Mouse (Mus musculus): ENCODE results near the gene Ppp1r12b. TPM values are rescaled to one million over a fixed set of nuclear protein-coding genes. Genes with fewer than 3 reads are reported as not detected.

The Ppp1r12b gene
- total RNA-seq, 2 experiments from 2014 or later, result 3.7 to 4.4 TPM

- no peak for ATAC-seq (ENCODE audit: poor library complexity, severe bottlenecking)
Observed at GRCm38 (mm10) chr1:134942898-134943297, 12.8 kb downstream of the Ppp1r12b start.

- ATAC-seq (ENCODE audit: poor library complexity, severe bottlenecking), result no peak
Observed at GRCm38 (mm10) chr1:134940863-134941262, 14.9 kb downstream of the Ppp1r12b start.

GRCm38 (mm10) chr1:134938233-134938632 lies 17.5 kb downstream of the Ppp1r12b start:
- ATAC-seq (ENCODE audit: poor library complexity, severe bottlenecking), result no peak

GRCm38 (mm10) chr1:134936335-134936734 lies 19.4 kb downstream of the Ppp1r12b start:
- no peak for ATAC-seq (ENCODE audit: poor library complexity, severe bottlenecking)

GRCm38 (mm10) chr1:134932431-134932830 lies 23.3 kb downstream of the Ppp1r12b start:
- no peak for ATAC-seq (ENCODE audit: poor library complexity, severe bottlenecking)

- ATAC-seq (ENCODE audit: poor library complexity, severe bottlenecking), result no peak
Observed at GRCm38 (mm10) chr1:134919010-134919409, 36.7 kb downstream of the Ppp1r12b start.

- no peak for ATAC-seq (ENCODE audit: poor library complexity, severe bottlenecking)
Observed at GRCm38 (mm10) chr1:134915421-134915820, 40.3 kb downstream of the Ppp1r12b start.

GRCm38 (mm10) chr1:134913535-134913934 lies 42.2 kb downstream of the Ppp1r12b start:
- no peak for ATAC-seq (ENCODE audit: poor library complexity, severe bottlenecking)

- no peak for ATAC-seq (ENCODE audit: poor library complexity, severe bottlenecking)
Observed at GRCm38 (mm10) chr1:134911892-134912291, 43.9 kb downstream of the Ppp1r12b start.

- no peak for ATAC-seq (ENCODE audit: poor library complexity, severe bottlenecking)
Observed at GRCm38 (mm10) chr1:134910037-134910436, 45.7 kb downstream of the Ppp1r12b start.

GRCm38 (mm10) chr1:134909442-134909841 lies 46.3 kb downstream of the Ppp1r12b start:
- ATAC-seq (ENCODE audit: poor library complexity, severe bottlenecking), result no peak

GRCm38 (mm10) chr1:134902051-134902619 lies 53.6 kb downstream of the Ppp1r12b start:
- no peak for ATAC-seq (ENCODE audit: poor library complexity, severe bottlenecking)

GRCm38 (mm10) chr1:134896008-134896407 lies 59.7 kb downstream of the Ppp1r12b start:
- no peak for ATAC-seq (ENCODE audit: poor library complexity, severe bottlenecking)

GRCm38 (mm10) chr1:134894803-134895202 lies 60.9 kb downstream of the Ppp1r12b start:
- ATAC-seq (ENCODE audit: poor library complexity, severe bottlenecking), result no peak

- no peak for ATAC-seq (ENCODE audit: poor library complexity, severe bottlenecking)
Observed at GRCm38 (mm10) chr1:134891916-134892315, 63.8 kb downstream of the Ppp1r12b start.

GRCm38 (mm10) chr1:134889629-134890028 lies 66.1 kb downstream of the Ppp1r12b start:
- ATAC-seq (ENCODE audit: poor library complexity, severe bottlenecking), result no peak

GRCm38 (mm10) chr1:134875800-134876199 lies 79.9 kb downstream of the Ppp1r12b start:
- ATAC-seq (ENCODE audit: poor library complexity, severe bottlenecking), result no peak

GRCm38 (mm10) chr1:134872678-134873077 lies 83.1 kb downstream of the Ppp1r12b start:
- no peak for ATAC-seq (ENCODE audit: poor library complexity, severe bottlenecking)

- no peak for ATAC-seq (ENCODE audit: poor library complexity, severe bottlenecking)
Observed at GRCm38 (mm10) chr1:134866426-134866825, 89.3 kb downstream of the Ppp1r12b start.

GRCm38 (mm10) chr1:134865552-134865951 lies 90.2 kb downstream of the Ppp1r12b start:
- no peak for ATAC-seq (ENCODE audit: poor library complexity, severe bottlenecking)

GRCm38 (mm10) chr1:134860538-134860937 lies 95.2 kb downstream of the Ppp1r12b start:
- no peak for ATAC-seq (ENCODE audit: poor library complexity, severe bottlenecking)

- no peak for ATAC-seq (ENCODE audit: poor library complexity, severe bottlenecking)
Observed at GRCm38 (mm10) chr1:134858344-134859053, 97.2 kb downstream of the Ppp1r12b start.
